Mouse (Mus musculus): ENCODE results near the gene S1pr4. TPM values are rescaled to one million over a fixed set of nuclear protein-coding genes. Genes with fewer than 3 reads are reported as not detected.

The S1pr4 gene
- polyA plus RNA-seq, 1 experiment from 2014 or later = 4.5 TPM

GRCm38 (mm10) chr10:81525017-81525694, 25.2 kb upstream of the S1pr4 start:
- DNase-seq (ENCODE audit: low spot score) (peak; percentile 57), ATAC-seq (replicated peaks; ENCODE audit: low FRiP score) (peak; percentile 68)
- H3K9ac ChIP-seq (ENCODE audit: low read depth, low read length) = peak overlapping the region; percentile 50; the same call in 1 of the 2 replicates
- 18% methylated on average over 12 of the region's 13 CpGs for WGBS
- H3K4me2 ChIP-seq = peak overlapping the region; percentile 79
- H3K36me3 ChIP-seq (ENCODE audit: control insufficient read depth, insufficient read depth, low read length) = peaks cover 8% of the 10 kb centered on the region
- no peaks in the 10 kb centered on the region for H3K9me3 ChIP-seq (ENCODE audit: control insufficient read depth, low read length)
- no peak overlapping the region for H3K4me3 ChIP-seq (ENCODE audit: low read depth, low read length)
- 0 out of 2 replicates have a peak, but pooled peaks cover 2% of the 10 kb centered on the region for H3K27me3 ChIP-seq (replicated peaks; ENCODE audit: control insufficient read depth, insufficient read depth, low read length)
- H3K27ac ChIP-seq (ENCODE audit: low read depth, low read length) = peak overlapping the region; percentile 89
- H3K4me1 ChIP-seq (replicated peaks; ENCODE audit: control insufficient read depth, insufficient read depth, low read length) = peaks cover 26% of the 10 kb centered on the region

GRCm38 (mm10) chr10:81524051-81524605, 24.2 kb upstream of the S1pr4 start, which contains the start of gene Gna15:
Gene Gna15 (minus strand): TSS chr10:81524225.
- H3K9ac ChIP-seq (ENCODE audit: low read depth, low read length) = peak within 1 kb of the TSS; percentile 79
- H3K27me3 ChIP-seq (replicated peaks; ENCODE audit: control insufficient read depth, insufficient read depth, low read length) = 0 out of 2 replicates have a peak, but pooled peaks cover 2% of the 10 kb centered on the region
- H3K27ac ChIP-seq (ENCODE audit: low read depth, low read length) = peak within 1 kb of the TSS; percentile 89
- ATAC-seq (replicated peaks; ENCODE audit: low FRiP score) (peak; percentile 48), DNase-seq (ENCODE audit: low spot score) (peak; percentile 65)
- no peaks in the 10 kb centered on the region for H3K36me3 ChIP-seq (ENCODE audit: control insufficient read depth, insufficient read depth, low read length)
- H3K4me2 ChIP-seq = peak within 1 kb of the TSS; percentile 79
- H3K9me3 ChIP-seq (ENCODE audit: control insufficient read depth, low read length) = no peaks in the 10 kb centered on the region
- peak within 1 kb of the TSS; percentile 56 for H3K4me3 ChIP-seq (ENCODE audit: low read depth, low read length)
- 10% methylated on average over 9 of the region's 9 CpGs for WGBS
- H3K4me1 ChIP-seq (replicated peaks; ENCODE audit: control insufficient read depth, insufficient read depth, low read length) = peaks cover 36% of the 10 kb centered on the region

- Histone ChIP-seq H3K4me3 (ENCODE audit: low read depth, low read length) (peak overlapping the region; percentile 56), H3K27ac (ENCODE audit: low read depth, low read length) (peak overlapping the region; percentile 89), H3K9ac (ENCODE audit: low read depth, low read length) (peak overlapping the region; percentile 79), H3K4me1 (replicated peaks; ENCODE audit: control insufficient read depth, insufficient read depth, low read length) (peaks cover 40% of the 10 kb centered on the region), H3K9me3 (ENCODE audit: control insufficient read depth, low read length) (no peaks in the 10 kb centered on the region), H3K4me2 (peak overlapping the region; percentile 79), H3K27me3 (replicated peaks; ENCODE audit: control insufficient read depth, insufficient read depth, low read length) (0 out of 2 replicates have a peak, but pooled peaks cover 2% of the 10 kb centered on the region), H3K36me3 (ENCODE audit: control insufficient read depth, insufficient read depth, low read length) (no peaks in the 10 kb centered on the region)
- ATAC-seq (replicated peaks; ENCODE audit: low FRiP score) (peak; percentile 11), DNase-seq (ENCODE audit: low spot score) (no peak)
- WGBS = 8% methylated on average over 19 of the region's 19 CpGs
Measured at GRCm38 (mm10) chr10:81523570-81523969, 23.6 kb upstream of the S1pr4 start.

GRCm38 (mm10) chr10:81523142-81523541, 23.2 kb upstream of the S1pr4 start:
- peaks cover 44% of the 10 kb centered on the region for H3K4me1 ChIP-seq (replicated peaks; ENCODE audit: control insufficient read depth, insufficient read depth, low read length)

GRCm38 (mm10) chr10:81519978-81520365, 20.0 kb upstream of the S1pr4 start:
- Histone ChIP-seq H3K4me3 (ENCODE audit: low read depth, low read length) (no peak overlapping the region), H3K9ac (ENCODE audit: low read depth, low read length) (no peak overlapping the region), H3K4me2 (peak overlapping the region; percentile 46), H3K9me3 (ENCODE audit: control insufficient read depth, low read length) (no peaks in the 10 kb centered on the region), H3K27me3 (replicated peaks; ENCODE audit: control insufficient read depth, insufficient read depth, low read length) (0 out of 2 replicates have a peak, but pooled peaks cover 2% of the 10 kb centered on the region), H3K4me1 (replicated peaks; ENCODE audit: control insufficient read depth, insufficient read depth, low read length) (peaks cover 47% of the 10 kb centered on the region), H3K36me3 (ENCODE audit: control insufficient read depth, insufficient read depth, low read length) (no peaks in the 10 kb centered on the region), H3K27ac (ENCODE audit: low read depth, low read length) (peak overlapping the region; percentile 53)
- WGBS = 41% methylated on average over 3 of the region's 3 CpGs
- DNase-seq (ENCODE audit: low spot score) = no peak
- no peak for ATAC-seq (replicated peaks; ENCODE audit: low FRiP score)

More at GRCm38 (mm10) chr10:81523142-81523541, 23.2 kb upstream of the S1pr4 start:
- Histone ChIP-seq H3K9me3 (ENCODE audit: control insufficient read depth, low read length) (no peaks in the 10 kb centered on the region), H3K9ac (ENCODE audit: low read depth, low read length) (peak overlapping the region; percentile 79), H3K27me3 (replicated peaks; ENCODE audit: control insufficient read depth, insufficient read depth, low read length) (0 out of 2 replicates have a peak, but pooled peaks cover 2% of the 10 kb centered on the region), H3K4me3 (ENCODE audit: low read depth, low read length) (peak overlapping the region; percentile 56), H3K4me2 (peak overlapping the region; percentile 79), H3K36me3 (ENCODE audit: control insufficient read depth, insufficient read depth, low read length) (no peaks in the 10 kb centered on the region), H3K27ac (ENCODE audit: low read depth, low read length) (peak overlapping the region; percentile 21; the same call in 1 of the 2 replicates)
- ATAC-seq (replicated peaks; ENCODE audit: low FRiP score) = no peak
- WGBS = 42% methylated on average over 6 of the region's 6 CpGs
- DNase-seq (ENCODE audit: low spot score) = no peak

GRCm38 (mm10) chr10:81519227-81519977, 19.5 kb upstream of the S1pr4 start:
- Histone ChIP-seq H3K4me1 (replicated peaks; ENCODE audit: control insufficient read depth, insufficient read depth, low read length) (peaks cover 42% of the 10 kb centered on the region), H3K27me3 (replicated peaks; ENCODE audit: control insufficient read depth, insufficient read depth, low read length) (0 out of 2 replicates have a peak, but pooled peaks cover 2% of the 10 kb centered on the region), H3K4me3 (ENCODE audit: low read depth, low read length) (no peak overlapping the region), H3K27ac (ENCODE audit: low read depth, low read length) (peak overlapping the region; percentile 53), H3K9me3 (ENCODE audit: control insufficient read depth, low read length) (no peaks in the 10 kb centered on the region), H3K9ac (ENCODE audit: low read depth, low read length) (no peak overlapping the region), H3K4me2 (peak overlapping the region; percentile 46), H3K36me3 (ENCODE audit: control insufficient read depth, insufficient read depth, low read length) (no peaks in the 10 kb centered on the region)
- 38% methylated on average over 6 of the region's 6 CpGs for WGBS
- DNase-seq (ENCODE audit: low spot score) = no peak
- peak; percentile 76 for ATAC-seq (replicated peaks; ENCODE audit: low FRiP score)

GRCm38 (mm10) chr10:81518546-81518945, 18.6 kb upstream of the S1pr4 start:
- H3K36me3 ChIP-seq (ENCODE audit: control insufficient read depth, insufficient read depth, low read length) = peaks cover 9% of the 10 kb centered on the region
- 22% methylated on average over 4 of the region's 4 CpGs for WGBS
- H3K27me3 ChIP-seq (replicated peaks; ENCODE audit: control insufficient read depth, insufficient read depth, low read length) = no peaks in the 10 kb centered on the region
- no peak overlapping the region for H3K4me3 ChIP-seq (ENCODE audit: low read depth, low read length)
- peaks cover 6% of the 10 kb centered on the region for H3K9me3 ChIP-seq (ENCODE audit: control insufficient read depth, low read length)
- DNase-seq (ENCODE audit: low spot score) (peak; percentile 70), ATAC-seq (replicated peaks; ENCODE audit: low FRiP score) (peak; percentile 44)
- peaks cover 34% of the 10 kb centered on the region for H3K4me1 ChIP-seq (replicated peaks; ENCODE audit: control insufficient read depth, insufficient read depth, low read length)
- H3K9ac ChIP-seq (ENCODE audit: low read depth, low read length) = no peak overlapping the region
- peak overlapping the region; percentile 53; the same call in 1 of the 2 replicates for H3K27ac ChIP-seq (ENCODE audit: low read depth, low read length)
- no peak overlapping the region for H3K4me2 ChIP-seq

- no peaks in the 10 kb centered on the region for H3K27me3 ChIP-seq (replicated peaks; ENCODE audit: control insufficient read depth, insufficient read depth, low read length)
- no peak overlapping the region for H3K27ac ChIP-seq (ENCODE audit: low read depth, low read length)
- H3K36me3 ChIP-seq (ENCODE audit: control insufficient read depth, insufficient read depth, low read length) = peaks cover 9% of the 10 kb centered on the region
- H3K9me3 ChIP-seq (ENCODE audit: control insufficient read depth, low read length) = peaks cover 7% of the 10 kb centered on the region
- DNase-seq (ENCODE audit: low spot score) = no peak
- H3K4me1 ChIP-seq (replicated peaks; ENCODE audit: control insufficient read depth, insufficient read depth, low read length) = peaks cover 31% of the 10 kb centered on the region
- no peak for ATAC-seq (replicated peaks; ENCODE audit: low FRiP score)
- 65% methylated on average over 8 of the region's 8 CpGs for WGBS
- H3K4me3 ChIP-seq (ENCODE audit: low read depth, low read length) = no peak overlapping the region
- H3K4me2 ChIP-seq = no peak overlapping the region
- H3K9ac ChIP-seq (ENCODE audit: low read depth, low read length) = peak overlapping the region; percentile 22; the same call in 1 of the 2 replicates
Measured at GRCm38 (mm10) chr10:81517227-81517626, 17.3 kb upstream of the S1pr4 start.

All from liver, embryonic 11.5 days (tissue).